8 mouse cellular contexts compared by ENCODE assay signal in the genomic region with DNA sequence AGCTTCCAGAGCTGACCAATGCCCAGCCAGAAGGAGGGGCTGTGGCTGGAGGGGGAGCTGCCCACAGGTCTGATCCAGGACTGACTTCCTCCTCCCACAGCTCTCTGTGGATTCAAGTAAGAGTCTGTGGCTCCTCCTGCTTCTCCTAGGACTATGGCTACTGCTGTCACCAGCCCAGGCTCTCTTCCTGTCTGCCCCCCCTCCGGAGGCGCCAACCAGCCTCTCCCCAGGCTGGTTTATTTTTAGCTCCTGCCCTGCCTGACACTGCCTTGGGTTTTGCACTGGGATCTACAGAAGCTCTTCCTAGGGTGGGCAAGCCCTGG. TPM values are rescaled to one million over a fixed set of nuclear protein-coding genes. Genes with fewer than 3 reads are reported as not detected.
A peak's percentile ranks its signal among the peaks of the same experiment; 100 is the strongest.
DNase-seq lines count a peak whose midpoint lies in the region; ATAC-seq and TF ChIP-seq lines count a peak whose summit lies in the region.

No protein-coding gene starts in this region.

- H3K27ac ChIP-seq in forebrain, embryonic 10.5 days: 0 out of 2 replicates have a peak overlapping the region, but pooled peaks have one; percentile 35
- no peak overlapping the region for H3K27ac ChIP-seq in forebrain, embryonic 14.5 days (ENCODE audit: low read depth, low read length)
- H3K27ac ChIP-seq in embryonic fibroblast, embryonic 13.5 days (ENCODE audit: insufficient read depth, low read length): 0 out of 2 replicates have a peak overlapping the region, but pooled peaks have one; percentile 11
- H3K27ac ChIP-seq in intestine, embryonic 14.5 days (ENCODE audit: low read depth): peak overlapping the region; percentile 77
- H3K27ac ChIP-seq in liver, embryonic 16.5 days (ENCODE audit: low read length): no peak overlapping the region
- no peak overlapping the region for H3K27ac ChIP-seq in left cerebral cortex, adult 2 months
- H3K27ac ChIP-seq in midbrain, postnatal 0 days (ENCODE audit: low read depth, low read length): no peak overlapping the region

- no peaks in the 10 kb centered on the region for H3K9me3 ChIP-seq in forebrain, embryonic 10.5 days
- no peaks in the 10 kb centered on the region for H3K9me3 ChIP-seq in forebrain, embryonic 14.5 days (replicated peaks; ENCODE audit: control insufficient read depth, low read length)
- H3K9me3 ChIP-seq in intestine, embryonic 14.5 days (ENCODE audit: control insufficient read depth, low read length): no peaks in the 10 kb centered on the region
- no peaks in the 10 kb centered on the region for H3K9me3 ChIP-seq in liver, embryonic 16.5 days (replicated peaks; ENCODE audit: control insufficient read depth, low read length)
- H3K9me3 ChIP-seq in midbrain, postnatal 0 days (ENCODE audit: low read length): no peaks in the 10 kb centered on the region

- H3K9ac ChIP-seq in forebrain, embryonic 14.5 days (ENCODE audit: low read length): no peak overlapping the region
- no peak overlapping the region for H3K9ac ChIP-seq in intestine, embryonic 14.5 days (ENCODE audit: low read length)
- H3K9ac ChIP-seq in liver, embryonic 16.5 days (ENCODE audit: low read depth, low read length): no peak overlapping the region
- no peak overlapping the region for H3K9ac ChIP-seq in midbrain, postnatal 0 days (replicated peaks; ENCODE audit: low read length, poor library complexity, severe bottlenecking)

- H3K4me2 ChIP-seq in forebrain, embryonic 14.5 days (ENCODE audit: low read length): no peak overlapping the region
- no peak overlapping the region for H3K4me2 ChIP-seq in intestine, embryonic 14.5 days (ENCODE audit: low read length)
- no peak overlapping the region for H3K4me2 ChIP-seq in liver, embryonic 16.5 days (ENCODE audit: low read depth, low read length)
- no peak overlapping the region for H3K4me2 ChIP-seq in midbrain, postnatal 0 days (ENCODE audit: low read depth, low read length, poor library complexity, severe bottlenecking)

- H3K4me1 ChIP-seq in forebrain, embryonic 10.5 days: peaks cover 13% of the 10 kb centered on the region
- peaks cover 10% of the 10 kb centered on the region; the same call in 1 of the 2 replicates for H3K4me1 ChIP-seq in forebrain, embryonic 14.5 days (ENCODE audit: control insufficient read depth, insufficient read depth, low read length)
- peaks cover 10% of the 10 kb centered on the region; the same call in 1 of the 2 replicates for H3K4me1 ChIP-seq in embryonic fibroblast, embryonic 13.5 days (ENCODE audit: control insufficient read depth, insufficient read depth, low read length)
- H3K4me1 ChIP-seq in intestine, embryonic 14.5 days (replicated peaks; ENCODE audit: control insufficient read depth, insufficient read depth, low read length): peaks cover 28% of the 10 kb centered on the region
- peaks cover 6% of the 10 kb centered on the region for H3K4me1 ChIP-seq in liver, embryonic 16.5 days (ENCODE audit: control insufficient read depth, low read depth, low read length)
- 0 out of 2 replicates have a peak, but pooled peaks cover 4% of the 10 kb centered on the region for H3K4me1 ChIP-seq in midbrain, postnatal 0 days (ENCODE audit: insufficient read depth, low read length)

- intact Hi-C loops in left cerebral cortex, adult 2 months (cut with DNase I): loop anchor here (2.0 kb wide), 1 partner anchor 25 kb away; the partner anchor contains the start of gene Pwwp2b

- no peak for TF ChIP-seq CTCF in embryonic fibroblast, embryonic 13.5 days (IDR thresholded peaks at IDR 0.05; ENCODE audit: borderline replicate concordance, insufficient read depth, low read length)
- TF ChIP-seq CTCF in left cerebral cortex, adult 2 months (IDR thresholded peaks at IDR 0.05): no peak
- TF ChIP-seq CTCF in midbrain, postnatal 0 days (IDR thresholded peaks at IDR 0.05): no peak

- TF ChIP-seq POLR2A in embryonic fibroblast, embryonic 13.5 days (IDR thresholded peaks at IDR 0.05; ENCODE audit: low read depth, low read length): no peak

- no peaks in the 10 kb centered on the region for H3K27me3 ChIP-seq in forebrain, embryonic 10.5 days (ENCODE audit: poor library complexity, severe bottlenecking)
- no peaks in the 10 kb centered on the region for H3K27me3 ChIP-seq in forebrain, embryonic 14.5 days (replicated peaks; ENCODE audit: control insufficient read depth, insufficient read depth, low read length)
- no peaks in the 10 kb centered on the region for H3K27me3 ChIP-seq in intestine, embryonic 14.5 days (replicated peaks; ENCODE audit: control insufficient read depth, insufficient read depth, low read length)
- no peaks in the 10 kb centered on the region for H3K27me3 ChIP-seq in liver, embryonic 16.5 days (ENCODE audit: control insufficient read depth, insufficient read depth, low read depth, low read length)
- no peaks in the 10 kb centered on the region for H3K27me3 ChIP-seq in midbrain, postnatal 0 days (ENCODE audit: insufficient read depth, low read length)

- no peak overlapping the region for H3K4me3 ChIP-seq in forebrain, embryonic 10.5 days
- H3K4me3 ChIP-seq in forebrain, embryonic 14.5 days (ENCODE audit: low read depth, low read length): no peak overlapping the region
- H3K4me3 ChIP-seq in embryonic fibroblast, embryonic 13.5 days (ENCODE audit: insufficient read depth, low read length): no peak overlapping the region
- H3K4me3 ChIP-seq in intestine, embryonic 14.5 days (ENCODE audit: low read depth, low read length): no peak overlapping the region
- H3K4me3 ChIP-seq in liver, embryonic 16.5 days (ENCODE audit: low read depth, low read length): no peak overlapping the region
- H3K4me3 ChIP-seq in left cerebral cortex, adult 2 months: no peak overlapping the region
- H3K4me3 ChIP-seq in midbrain, postnatal 0 days (ENCODE audit: low read depth, low read length): no peak overlapping the region

- WGBS in forebrain, embryonic 10.5 days: 91% methylated on average over 2 of the region's 2 CpGs
- WGBS in forebrain, embryonic 14.5 days: 93% methylated on average over 2 of the region's 2 CpGs
- WGBS in intestine, embryonic 14.5 days: 12% methylated on average over 2 of the region's 2 CpGs
- WGBS in liver, embryonic 16.5 days (ENCODE audit: insufficient replicate concordance): 10% methylated on average over 2 of the region's 2 CpGs
- 74% methylated on average over 2 of the region's 2 CpGs for WGBS in midbrain, postnatal 0 days

- no peaks in the 10 kb centered on the region for H3K36me3 ChIP-seq in forebrain, embryonic 10.5 days (replicated peaks)
- no peaks in the 10 kb centered on the region for H3K36me3 ChIP-seq in forebrain, embryonic 14.5 days (ENCODE audit: control insufficient read depth, insufficient read depth, low read length)
- H3K36me3 ChIP-seq in intestine, embryonic 14.5 days (ENCODE audit: control insufficient read depth, insufficient read depth, low read length): 0 out of 2 replicates have a peak, but pooled peaks cover under 1% of the 10 kb centered on the region
- H3K36me3 ChIP-seq in liver, embryonic 16.5 days (ENCODE audit: control insufficient read depth, insufficient read depth): no peaks in the 10 kb centered on the region
- H3K36me3 ChIP-seq in midbrain, postnatal 0 days (ENCODE audit: insufficient read depth, low read length): no peaks in the 10 kb centered on the region

- no peak for DNase-seq in forebrain, embryonic 10.5 days (ENCODE audit: extremely low spot score, low spot score)
- DNase-seq in forebrain, embryonic 14.5 days (ENCODE audit: low spot score): no peak
- DNase-seq in intestine, embryonic 14.5 days (ENCODE audit: low spot score): peak; percentile 66
- DNase-seq in yolk sac, embryonic 10.5 days (ENCODE audit: low spot score): peak; percentile 61
- no peak for DNase-seq in left cerebral cortex, adult 2 months (ENCODE audit: extremely low spot score in 1 of 2, low spot score in 2 of 2)
- no peak for DNase-seq in midbrain, postnatal 0 days (ENCODE audit: low spot score)

- ATAC-seq in forebrain, embryonic 14.5 days: no peak
- peak; percentile 41 for ATAC-seq in intestine, embryonic 14.5 days (replicated peaks; ENCODE audit: low FRiP score, low TSS enrichment, low read depth)
- peak; percentile 65 for ATAC-seq in liver, embryonic 16.5 days (ENCODE audit: low read depth)
- ATAC-seq in midbrain, postnatal 0 days (ENCODE audit: low FRiP score): no peak

RNA-seq across cellular contexts. Expression of gene Pwwp2b, which starts 25.1 kb away (rescaled TPM):
- 3.7 and 3.8 TPM in 2 replicates for polyA plus RNA-seq in forebrain, embryonic 10.5 days (2016; fragmentation: Nextera tagmentation; extraction: Ambion mirVana)
- 4.2 and 5.3 TPM in 2 replicates for polyA plus RNA-seq in forebrain, embryonic 14.5 days (2014; fragmentation: Nextera tagmentation; extraction: Ambion mirVana)
- 8.9 and 9.5 TPM in 2 replicates for polyA plus RNA-seq in embryonic fibroblast, embryonic 13.5 days (2011; ENCODE audit: insufficient read length, low read depth, missing spikeins)
- 15.9 and 17.3 TPM in 2 replicates for polyA plus RNA-seq in intestine, embryonic 14.5 days (2014; fragmentation: Nextera tagmentation; extraction: Ambion mirVana)
- 1.1 and 1.3 TPM in 2 replicates for polyA plus RNA-seq in liver, embryonic 16.5 days (2015; fragmentation: Nextera tagmentation; extraction: Ambion mirVana)
- 10 to 100 TPM; 10.2 to 12.2 TPM for total RNA-seq in left cerebral cortex, adult 2 months (2021)
- 3.4 and 3.5 TPM in 2 replicates for total RNA-seq in midbrain, postnatal 0 days (2014; rRNA removed)
- polyA plus RNA-seq in midbrain, postnatal 0 days (2015; fragmentation: Nextera tagmentation; extraction: Ambion mirVana): 4.5 and 4.7 TPM in 2 replicates

Comparison
In these comparisons a context has a peak if more than half of its experiments do, and no peak if none do; other contexts are left out.
1. H3K27ac ChIP-seq: peak in forebrain, embryonic 10.5 days (single experiment), embryonic fibroblast, embryonic 13.5 days (single experiment) and intestine, embryonic 14.5 days (single experiment); none in forebrain, embryonic 14.5 days (single experiment), liver, embryonic 16.5 days (single experiment), left cerebral cortex, adult 2 months (single experiment) and midbrain, postnatal 0 days (single experiment).
2. DNase-seq: peak in intestine, embryonic 14.5 days (single experiment) and yolk sac, embryonic 10.5 days (single experiment); none in forebrain, embryonic 10.5 days (single experiment), forebrain, embryonic 14.5 days (single experiment), left cerebral cortex, adult 2 months (0 of 2) and midbrain, postnatal 0 days (single experiment).
3. ATAC-seq: peak in intestine, embryonic 14.5 days (single experiment) and liver, embryonic 16.5 days (single experiment); none in forebrain, embryonic 14.5 days (single experiment) and midbrain, postnatal 0 days (single experiment).